Mouse (Mus musculus) C2C12 (cell line): ENCODE measurements around the gene Gxylt2.

Experiments
- CEBPB ChIP-seq: IDR thresholded peaks from one replicate; pipeline ENCODE4 v1.6.1; 2011; ENCODE audit warnings: low read depth, mild to moderate bottlenecking, control low read depth, moderate library complexity
- CTCF ChIP-seq: IDR thresholded peaks from one replicate; pipeline ENCODE4 v1.5.1; 2011; ENCODE audit not compliant: control insufficient read depth, insufficient read depth, insufficient read length
- MAX ChIP-seq: IDR thresholded peaks from one replicate; pipeline ENCODE4 v1.6.1; 2011; ENCODE audit warnings: mild to moderate bottlenecking, control low read depth
- USF1 ChIP-seq: IDR thresholded peaks from one replicate; pipeline ENCODE4 v1.6.1; 2011; ENCODE audit warnings: low read depth, mild to moderate bottlenecking, control low read depth, moderate library complexity

DNA sequence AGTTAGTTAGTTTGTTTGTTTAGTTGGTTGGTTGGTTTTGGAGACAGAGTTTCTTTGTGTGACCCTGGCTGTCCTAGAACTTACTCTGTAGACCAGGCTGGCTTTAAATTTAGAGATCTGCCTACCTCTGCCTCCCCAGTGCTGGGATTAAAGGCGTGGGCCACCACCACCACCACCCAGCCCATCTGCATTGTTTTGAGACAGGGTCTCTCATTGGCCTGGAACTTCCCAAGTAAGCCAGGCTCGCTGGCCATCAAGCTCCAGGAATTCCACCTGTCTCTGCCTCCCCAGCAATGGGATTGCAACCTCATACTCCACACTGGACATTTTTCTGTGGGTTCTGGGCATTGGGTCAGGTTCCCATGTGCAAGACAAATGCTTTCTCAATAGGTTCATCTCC, 18.2 kb upstream of the Gxylt2 start:
- TF ChIP-seq CTCF (no peak), USF1 (no peak), MAX (no peak), CEBPB (no peak)
